Mouse (Mus musculus) heart, embryonic 13.5 days (tissue): ENCODE data around the gene Larp1b. TPM values are rescaled to one million over a fixed set of nuclear protein-coding genes. Genes with fewer than 3 reads are reported as not detected.
"Not testable (repeated sequence)": the region's sequence is repeated elsewhere in the genome, so short reads cannot be mapped to it uniquely, and the experiment has no call there.

Source experiments
- ATAC-seq: fragments of 200-750 bp; cut with Nextera tagmentation; 2 replicates; pipeline ENCODE4 v1.8.0; 2017; ENCODE audit warnings: moderate TSS enrichment; ENCODE audit not compliant: insufficient number of reproducible peaks, low FRiP score, low TSS enrichment; ENCODE audit errors: extremely low read depth
- H3K27ac ChIP-seq: fragments of 300-500 bp; sonication (generic); replicated peaks from 2 replicates; pipeline ENCODE4 v1.5.1; 2015; ENCODE audit warnings: moderate library complexity, mild to moderate bottlenecking, inconsistent platforms
- H3K27me3 ChIP-seq: fragments of 300-500 bp; sonication (generic); replicated peaks from 2 replicates; pipeline ENCODE4 v1.6.1; 2015; ENCODE audit warnings: mild to moderate bottlenecking, inconsistent platforms
- H3K36me3 ChIP-seq: fragments of 300-500 bp; sonication (generic); 2 replicates; pipeline ENCODE4 v1.6.1; 2015; ENCODE audit warnings: mild to moderate bottlenecking, inconsistent platforms
- H3K4me1 ChIP-seq: fragments of 300-500 bp; sonication (generic); 2 replicates; pipeline ENCODE4 v1.6.1; 2015; ENCODE audit warnings: inconsistent platforms
- H3K4me2 ChIP-seq: fragments of 300-500 bp; sonication (generic); 2 replicates; pipeline ENCODE4 v1.6.1; 2015; ENCODE audit warnings: inconsistent platforms, mild to moderate bottlenecking, moderate library complexity
- H3K4me3 ChIP-seq: fragments of 300-500 bp; sonication (generic); 2 replicates; pipeline ENCODE4 v1.5.1; 2015; ENCODE audit warnings: moderate library complexity, mild to moderate bottlenecking, inconsistent platforms
- H3K9ac ChIP-seq: fragments of 300-500 bp; sonication (generic); 2 replicates; pipeline ENCODE4 v1.6.1; 2015; ENCODE audit warnings: inconsistent platforms, mild to moderate bottlenecking, moderate library complexity
- H3K9me3 ChIP-seq: fragments of 300-500 bp; sonication (generic); 2 replicates; pipeline ENCODE4 v1.6.1; 2016; ENCODE audit warnings: inconsistent platforms
- WGBS: fragments of 180-500 bp; shearing (Covaris S2); methylation state at CpG from one replicate; pipeline ENCODE4 v1.1.7; 2015; ENCODE audit warnings: mixed read lengths; 5-methylcytosine and 5-hydroxymethylcytosine counted together
- polyA plus RNA-seq: library from polyadenylated mRNA; unstranded; fragments of >200 nt; fragmentation: Nextera tagmentation; extraction: Ambion mirVana; gene quantifications from 2 replicates; pipeline ENCODE4 v1.2.1, GENCODE M21; 2015

The Larp1b gene
- 10.0 and 11.3 TPM in 2 replicates for polyA plus RNA-seq

DNA sequence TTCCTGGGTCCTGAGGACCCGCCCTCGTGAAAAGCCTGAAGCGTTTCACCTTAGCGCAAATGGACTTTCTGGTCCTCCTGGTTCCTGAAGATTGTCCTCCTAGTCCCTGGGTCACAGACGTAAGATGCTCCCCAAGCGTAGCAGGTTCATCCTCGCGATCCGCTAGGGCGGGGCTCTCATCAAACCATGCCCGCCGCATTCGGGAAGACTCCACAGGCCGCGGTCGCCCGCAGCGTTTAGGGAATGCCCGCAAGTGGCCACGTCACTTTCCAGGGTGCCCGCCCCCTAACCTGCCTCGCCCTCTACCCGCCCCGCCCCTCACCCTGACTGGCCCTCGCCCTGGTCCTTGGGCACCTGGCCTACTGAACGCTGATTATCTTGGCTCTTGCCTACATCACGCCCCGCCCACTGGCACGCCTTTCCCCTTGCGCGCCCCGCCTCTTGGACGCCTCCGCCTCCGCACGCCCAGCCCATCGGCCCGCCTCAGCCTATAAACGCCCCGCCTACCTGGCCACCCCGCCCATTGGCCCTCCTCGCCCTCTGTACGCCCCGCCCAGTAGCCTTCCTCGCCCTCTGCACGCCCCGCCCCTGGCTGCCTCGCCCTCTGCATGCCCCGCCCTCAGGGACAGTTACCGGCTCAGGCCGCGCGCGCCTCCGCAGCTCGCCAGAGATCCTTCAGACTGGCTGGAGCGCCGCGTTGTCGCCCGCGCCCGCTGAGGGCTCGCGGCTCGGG, at the start of gene Larp1b:
Gene Larp1b (plus strand): TSS at position 659 of the 733 bp plus-strand sequence.
- ATAC-seq, result peak; percentile 94
- Histone ChIP-seq H3K9ac (peak within 1 kb of the TSS; percentile 91), H3K27me3 (peaks cover 10% of the 10 kb centered on the region; the same call in 1 of the 2 replicates), H3K36me3 (no peaks in the 10 kb centered on the region), H3K27ac (peak within 1 kb of the TSS; percentile 83), H3K4me1 (peaks cover 18% of the 10 kb centered on the region), H3K4me2 (peak within 1 kb of the TSS; percentile 88), H3K9me3 (no peaks in the 10 kb centered on the region), H3K4me3 (peak within 1 kb of the TSS; percentile 74)
- WGBS, result under 1% methylated on average over 64 of the region's 66 CpGs

GRCm38 (mm10) chr3:40902443-40902842, 47.2 kb upstream of the Larp1b start, which contains the start of gene 1700034I23Rik:
Gene 1700034I23Rik (minus strand): TSS chr3:40902543.
- not testable (repeated sequence) for H3K9ac ChIP-seq, H3K9me3 ChIP-seq, H3K4me3 ChIP-seq, ATAC-seq, H3K4me2 ChIP-seq, H3K36me3 ChIP-seq, H3K27ac ChIP-seq, H3K4me1 ChIP-seq, H3K27me3 ChIP-seq
- 91% methylated on average over 7 of the region's 10 CpGs for WGBS

- Histone ChIP-seq H3K4me2 (no peak overlapping the region), H3K9ac (no peak overlapping the region), H3K36me3 (peaks cover 31% of the 10 kb centered on the region), H3K9me3 (no peaks in the 10 kb centered on the region), H3K27ac (no peak overlapping the region), H3K4me1 (no peaks in the 10 kb centered on the region), H3K27me3 (no peaks in the 10 kb centered on the region), H3K4me3 (no peak overlapping the region)
- ATAC-seq, result no peak
- WGBS, result 77% methylated on average over 5 of the region's 5 CpGs
These were observed 11.4 kb upstream of the Larp1b start for GRCm38 (mm10) chr3:40938189-40938588.

DNA sequence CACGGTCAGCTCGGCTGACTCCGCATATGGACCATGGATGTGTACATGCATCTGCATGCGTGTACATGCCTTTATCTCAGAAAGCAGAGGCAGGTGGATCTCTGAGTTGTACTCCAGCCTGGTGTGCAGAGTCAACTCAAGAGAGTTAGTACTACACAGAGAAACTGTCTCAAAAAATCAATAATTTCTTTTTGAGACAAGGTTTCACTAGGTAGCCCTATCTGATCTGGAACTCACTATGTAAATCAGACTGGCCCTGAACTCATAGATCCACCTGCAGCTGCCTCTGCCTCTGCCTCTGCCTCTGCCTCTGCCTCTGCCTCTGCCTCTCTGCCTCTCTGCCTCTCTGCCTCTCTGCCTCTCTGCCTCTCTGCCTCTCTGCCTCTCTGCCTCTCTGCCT, 11.0 kb upstream of the Larp1b start:
- H3K9ac ChIP-seq, result no peak overlapping the region
- H3K27me3 ChIP-seq, result no peaks in the 10 kb centered on the region
- no peak overlapping the region for H3K4me2 ChIP-seq
- no peaks in the 10 kb centered on the region for H3K9me3 ChIP-seq
- no peak for ATAC-seq
- no peaks in the 10 kb centered on the region for H3K4me1 ChIP-seq
- WGBS, result 89% methylated on average over 4 of the region's 4 CpGs
- no peak overlapping the region for H3K27ac ChIP-seq
- no peak overlapping the region for H3K4me3 ChIP-seq
- H3K36me3 ChIP-seq, result peaks cover 27% of the 10 kb centered on the region

GRCm38 (mm10) chr3:40939019-40939418, 10.6 kb upstream of the Larp1b start:
- Histone ChIP-seq H3K27me3 (no peaks in the 10 kb centered on the region), H3K4me2 (no peak overlapping the region), H3K4me1 (no peaks in the 10 kb centered on the region), H3K9me3 (no peaks in the 10 kb centered on the region), H3K9ac (no peak overlapping the region), H3K36me3 (peaks cover 23% of the 10 kb centered on the region), H3K27ac (no peak overlapping the region), H3K4me3 (no peak overlapping the region)
- ATAC-seq, result no peak

GRCm38 (mm10) chr3:40949903-40950600, 424 bp downstream of the Larp1b start:
- peaks cover 14% of the 10 kb centered on the region for H3K4me1 ChIP-seq
- 0 out of 2 replicates have a peak, but pooled peaks have one; percentile 3 for ATAC-seq
- peak overlapping the region; percentile 74 for H3K4me3 ChIP-seq
- no peaks in the 10 kb centered on the region for H3K9me3 ChIP-seq
- peak overlapping the region; percentile 91 for H3K9ac ChIP-seq
- H3K4me2 ChIP-seq, result peak overlapping the region; percentile 88
- H3K27me3 ChIP-seq, result peaks cover 10% of the 10 kb centered on the region; the same call in 1 of the 2 replicates
- under 1% methylated on average over 97 of the region's 118 CpGs for WGBS
- peak overlapping the region; percentile 83 for H3K27ac ChIP-seq
- H3K36me3 ChIP-seq, result no peaks in the 10 kb centered on the region

- H3K36me3 ChIP-seq, result no peaks in the 10 kb centered on the region
- H3K9me3 ChIP-seq, result no peaks in the 10 kb centered on the region
- H3K27me3 ChIP-seq, result peaks cover 10% of the 10 kb centered on the region; the same call in 1 of the 2 replicates
- peak overlapping the region; percentile 74 for H3K4me3 ChIP-seq
- peak overlapping the region; percentile 88 for H3K4me2 ChIP-seq
- WGBS, result under 1% methylated on average over 43 of the region's 43 CpGs
- H3K27ac ChIP-seq, result peak overlapping the region; percentile 83
- no peak for ATAC-seq
- peak overlapping the region; percentile 91 for H3K9ac ChIP-seq
- peaks cover 14% of the 10 kb centered on the region for H3K4me1 ChIP-seq
These were observed 1.1 kb downstream of the Larp1b start for GRCm38 (mm10) chr3:40950601-40951201.

DNA sequence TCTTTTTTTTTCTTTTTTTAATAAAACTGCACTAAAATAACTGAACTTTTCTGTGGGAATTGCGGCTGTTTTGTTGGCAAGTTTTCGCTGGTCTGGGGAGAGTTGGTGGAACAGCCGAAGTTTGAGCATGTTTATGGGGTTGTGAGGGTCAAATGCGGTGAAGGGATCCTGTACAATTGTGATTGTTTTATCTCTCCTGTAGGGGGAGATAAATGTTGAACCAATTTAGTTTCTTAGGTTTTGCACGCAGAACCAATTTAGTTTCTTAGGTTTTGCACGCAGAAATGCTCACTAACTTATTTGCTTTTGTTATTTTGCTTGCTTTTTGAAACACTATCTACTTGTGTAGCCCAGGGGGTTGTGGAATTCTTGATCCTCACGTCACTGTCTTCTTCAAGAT, 1.7 kb downstream of the Larp1b start:
- no peaks in the 10 kb centered on the region for H3K36me3 ChIP-seq
- H3K4me2 ChIP-seq, result peak overlapping the region; percentile 88
- H3K4me3 ChIP-seq, result peak overlapping the region; percentile 74
- H3K9me3 ChIP-seq, result no peaks in the 10 kb centered on the region
- H3K27ac ChIP-seq, result no peak overlapping the region
- 11% methylated on average over 7 of the region's 7 CpGs for WGBS
- H3K4me1 ChIP-seq, result peaks cover 14% of the 10 kb centered on the region
- ATAC-seq, result no peak
- H3K27me3 ChIP-seq, result peaks cover 10% of the 10 kb centered on the region; the same call in 1 of the 2 replicates
- H3K9ac ChIP-seq, result peak overlapping the region; percentile 91

- H3K4me2 ChIP-seq, result no peak overlapping the region
- ATAC-seq, result no peak
- H3K9ac ChIP-seq, result no peak overlapping the region
- H3K4me1 ChIP-seq, result peaks cover 14% of the 10 kb centered on the region
- no peaks in the 10 kb centered on the region for H3K9me3 ChIP-seq
- peaks cover 10% of the 10 kb centered on the region; the same call in 1 of the 2 replicates for H3K27me3 ChIP-seq
- no peak overlapping the region for H3K27ac ChIP-seq
- no peak overlapping the region for H3K4me3 ChIP-seq
- no peaks in the 10 kb centered on the region for H3K36me3 ChIP-seq
These were observed 3.0 kb downstream of the Larp1b start for GRCm38 (mm10) chr3:40952606-40953005.

DNA sequence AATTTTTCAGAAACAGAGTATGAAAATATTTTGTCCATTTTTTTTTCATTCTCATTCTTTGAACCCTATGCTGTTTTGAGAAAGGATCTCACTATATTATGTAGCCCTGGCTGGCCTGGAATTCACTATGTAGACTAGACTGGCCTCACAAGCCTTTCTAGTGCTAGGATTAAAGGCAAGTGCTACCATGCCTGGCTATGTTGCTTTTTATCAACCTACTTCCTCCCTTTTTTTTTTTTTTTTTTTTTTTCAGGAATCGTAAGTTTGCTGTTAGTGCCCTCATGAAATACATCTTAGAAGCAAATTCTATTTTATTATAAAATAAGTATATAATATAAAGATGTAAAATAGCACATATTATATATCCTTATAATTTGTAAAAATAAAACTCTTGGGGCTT, 5.2 kb downstream of the Larp1b start:
- Histone ChIP-seq H3K4me1 (peaks cover 9% of the 10 kb centered on the region), H3K9me3 (no peaks in the 10 kb centered on the region), H3K4me2 (no peak overlapping the region), H3K36me3 (no peaks in the 10 kb centered on the region), H3K4me3 (no peak overlapping the region), H3K9ac (no peak overlapping the region), H3K27me3 (no peaks in the 10 kb centered on the region), H3K27ac (no peak overlapping the region)
- no peak for ATAC-seq
- WGBS, result 75% methylated on average over 1 of the region's 1 CpGs

GRCm38 (mm10) chr3:40958831-40959230, 9.2 kb downstream of the Larp1b start:
- H3K4me3 ChIP-seq, result no peak overlapping the region
- no peaks in the 10 kb centered on the region for H3K27me3 ChIP-seq
- no peak overlapping the region for H3K4me2 ChIP-seq
- H3K27ac ChIP-seq, result no peak overlapping the region
- no peak overlapping the region for H3K9ac ChIP-seq
- no peaks in the 10 kb centered on the region for H3K36me3 ChIP-seq
- H3K9me3 ChIP-seq, result 0 out of 2 replicates have a peak, but pooled peaks cover 3% of the 10 kb centered on the region
- no peaks in the 10 kb centered on the region for H3K4me1 ChIP-seq
- no peak for ATAC-seq
